Mouse (Mus musculus) myocyte (in vitro differentiated cells): ENCODE data around the gene Dnajc13. TPM values are rescaled to one million over a fixed set of nuclear protein-coding genes. Genes with fewer than 3 reads are reported as not detected.

Experiments
- H3K27me3 ChIP-seq: one replicate; pipeline ENCODE4 v1.6.1; 2011; ENCODE audit not compliant: control insufficient read depth, insufficient read depth, insufficient read length
- H3K36me3 ChIP-seq: one replicate; pipeline ENCODE4 v1.6.1; 2011; ENCODE audit not compliant: control insufficient read depth, insufficient read depth
- H3K4me2 ChIP-seq: one replicate; pipeline ENCODE4 v1.6.1; 2011; ENCODE audit warnings: low read depth, control low read depth
- H3K4me3 ChIP-seq: one replicate; pipeline ENCODE4 v1.5.1; 2011; ENCODE audit warnings: mild to moderate bottlenecking, control low read depth, moderate library complexity
- H3K79me2 ChIP-seq: one replicate; pipeline ENCODE4 v1.6.1; 2011; ENCODE audit not compliant: control insufficient read depth, insufficient read depth
- H3ac ChIP-seq: one replicate; pipeline ENCODE4 v1.6.1; 2011; ENCODE audit not compliant: control insufficient read depth, insufficient read length
- CEBPB ChIP-seq: IDR thresholded peaks from 2 replicates; pipeline ENCODE4 v1.6.1; 2011; ENCODE audit warnings: mild to moderate bottlenecking, moderate library complexity; ENCODE audit not compliant: poor library complexity, insufficient read depth, severe bottlenecking
- E2F4 ChIP-seq: IDR thresholded peaks from one replicate; pipeline ENCODE4 v1.6.1; 2011; ENCODE audit warnings: mild to moderate bottlenecking, control low read depth, moderate library complexity; ENCODE audit not compliant: insufficient read depth
- MAX ChIP-seq: IDR thresholded peaks from one replicate; pipeline ENCODE4 v1.6.1; 2011; ENCODE audit warnings: low read depth, mild to moderate bottlenecking, control low read depth
- MYOD1 ChIP-seq, 3 experiments: IDR thresholded peaks; one replicate each; pipeline ENCODE4 v1.6.1; 2011; ENCODE audit warnings: control low read depth in 2 of 3, low read depth in 2 of 3, mild to moderate bottlenecking in 2 of 3, moderate library complexity in 1 of 3; ENCODE audit not compliant: insufficient read length in 2 of 3, control insufficient read depth in 1 of 3
- MYOG ChIP-seq, 3 experiments: IDR thresholded peaks; one replicate each; pipeline ENCODE4 v1.6.1; 2011; ENCODE audit warnings: control low read depth in 2 of 3, low read depth in 2 of 3, mild to moderate bottlenecking in 2 of 3; ENCODE audit not compliant: insufficient read length in 2 of 3, control insufficient read depth in 1 of 3, insufficient read depth in 1 of 3
- POLR2A ChIP-seq: IDR thresholded peaks from one replicate; pipeline ENCODE4 v1.6.1; 2011; ENCODE audit warnings: low read depth, mild to moderate bottlenecking, control low read depth, moderate library complexity; ENCODE audit not compliant: insufficient read length
- POLR2AphosphoS2 ChIP-seq: IDR thresholded peaks from one replicate; pipeline ENCODE4 v1.6.1; 2011; ENCODE audit warnings: low read depth, control low read depth; ENCODE audit not compliant: insufficient read length
- REST ChIP-seq: IDR thresholded peaks from one replicate; pipeline ENCODE4 v1.6.1; 2011; ENCODE audit warnings: mild to moderate bottlenecking, control low read depth, moderate library complexity; ENCODE audit not compliant: insufficient read depth, insufficient read length
- SRF ChIP-seq: IDR thresholded peaks from one replicate; pipeline ENCODE4 v1.6.1; 2011; ENCODE audit warnings: low read depth; ENCODE audit not compliant: control insufficient read depth, insufficient read length
- TCF12 ChIP-seq: IDR thresholded peaks from one replicate; pipeline ENCODE4 v1.6.1; 2011; ENCODE audit warnings: mild to moderate bottlenecking, control low read depth; ENCODE audit not compliant: poor library complexity, insufficient read depth, severe bottlenecking
- TCF3 ChIP-seq: IDR thresholded peaks from one replicate; pipeline ENCODE4 v1.6.1; 2011; ENCODE audit warnings: low read depth, control low read depth; ENCODE audit not compliant: insufficient read length
- USF1 ChIP-seq: IDR thresholded peaks from one replicate; pipeline ENCODE4 v1.6.1; 2011; ENCODE audit warnings: low read depth, mild to moderate bottlenecking, control low read depth, moderate library complexity
- polyA plus RNA-seq: library from polyadenylated mRNA; unstranded; fragments of >200 nt; fragmentation: generic; extraction: Trizol; gene quantifications from one replicate; pipeline ENCODE4 v1.2.1, GENCODE M21; 2012; ENCODE audit warnings: missing spikeins

Gene Dnajc13
- polyA plus RNA-seq, 1 experiment: 14.1 TPM

DNA sequence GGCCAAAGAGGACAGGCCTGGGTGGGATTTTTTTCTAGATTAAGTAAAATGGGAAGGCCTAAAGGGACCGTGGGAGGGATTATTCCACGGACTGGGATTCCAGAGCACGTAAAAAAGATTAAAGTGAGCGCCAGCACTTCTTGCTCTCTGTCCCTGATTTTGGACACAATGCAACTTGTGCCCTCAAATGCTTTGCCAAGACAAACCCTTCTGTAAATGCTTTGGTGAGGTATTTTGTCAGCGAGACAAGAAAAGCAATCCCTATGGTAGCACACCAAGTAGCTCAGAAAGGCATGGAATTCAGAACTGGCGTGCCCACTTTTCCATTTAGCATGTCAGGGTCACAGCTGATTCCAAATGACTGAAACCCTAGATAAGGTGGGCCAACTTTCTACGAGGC lies 113.8 kb downstream of the Dnajc13 start:
- Histone ChIP-seq H3K4me2 (no peak overlapping the region), H3K27me3 (no peaks in the 10 kb centered on the region)

DNA sequence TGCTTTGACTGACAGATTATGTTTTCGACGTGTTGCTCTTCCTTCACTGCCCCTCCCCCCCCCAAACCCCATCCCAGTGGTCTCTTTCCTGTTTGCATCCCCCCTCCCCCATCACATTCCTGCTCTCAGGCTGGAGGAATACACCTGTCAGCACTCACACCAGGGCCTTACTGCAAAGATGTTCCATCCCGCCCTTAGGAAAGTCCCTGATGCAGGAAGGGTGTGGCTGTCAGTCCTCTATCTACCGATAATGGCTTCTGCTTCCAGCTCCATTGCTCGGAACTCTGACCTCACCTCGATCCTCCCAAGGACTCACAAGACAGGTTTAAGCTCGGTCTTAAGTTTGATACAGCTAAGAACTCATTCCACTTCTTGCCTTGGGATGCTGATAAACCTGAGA lies 116.0 kb downstream of the Dnajc13 start:
- no peaks in the 10 kb centered on the region for H3K79me2 ChIP-seq
- peaks cover 6% of the 10 kb centered on the region for H3K36me3 ChIP-seq
- H3K4me2 ChIP-seq: no peak overlapping the region
- no peaks in the 10 kb centered on the region for H3K27me3 ChIP-seq
- no peak overlapping the region for H3ac ChIP-seq
- no peak overlapping the region for H3K4me3 ChIP-seq
- no peak for TF ChIP-seq TCF12
- no peak for TF ChIP-seq CEBPB

More for the DNA sequence above, 113.8 kb downstream of the Dnajc13 start:
- Histone ChIP-seq H3ac (no peak overlapping the region), H3K36me3 (peaks cover 8% of the 10 kb centered on the region), H3K79me2 (no peaks in the 10 kb centered on the region), H3K4me3 (no peak overlapping the region)
- TF ChIP-seq POLR2AphosphoS2 (no peak), MYOD1 (IDR thresholded peaks at IDR 0.05; ENCODE audit: control insufficient read depth in 1 of 3, insufficient read length in 2 of 3, low read depth in 2 of 3) (no peak), MYOG (IDR thresholded peaks at IDR 0.05; ENCODE audit: control insufficient read depth in 1 of 3, insufficient read depth in 1 of 3, insufficient read length in 2 of 3, low read depth in 2 of 3) (no peak), POLR2A (no peak), REST (no peak), TCF3 (no peak), SRF (no peak), USF1 (no peak), CEBPB (no peak), MAX (no peak), TCF12 (no peak), E2F4 (no peak)

DNA sequence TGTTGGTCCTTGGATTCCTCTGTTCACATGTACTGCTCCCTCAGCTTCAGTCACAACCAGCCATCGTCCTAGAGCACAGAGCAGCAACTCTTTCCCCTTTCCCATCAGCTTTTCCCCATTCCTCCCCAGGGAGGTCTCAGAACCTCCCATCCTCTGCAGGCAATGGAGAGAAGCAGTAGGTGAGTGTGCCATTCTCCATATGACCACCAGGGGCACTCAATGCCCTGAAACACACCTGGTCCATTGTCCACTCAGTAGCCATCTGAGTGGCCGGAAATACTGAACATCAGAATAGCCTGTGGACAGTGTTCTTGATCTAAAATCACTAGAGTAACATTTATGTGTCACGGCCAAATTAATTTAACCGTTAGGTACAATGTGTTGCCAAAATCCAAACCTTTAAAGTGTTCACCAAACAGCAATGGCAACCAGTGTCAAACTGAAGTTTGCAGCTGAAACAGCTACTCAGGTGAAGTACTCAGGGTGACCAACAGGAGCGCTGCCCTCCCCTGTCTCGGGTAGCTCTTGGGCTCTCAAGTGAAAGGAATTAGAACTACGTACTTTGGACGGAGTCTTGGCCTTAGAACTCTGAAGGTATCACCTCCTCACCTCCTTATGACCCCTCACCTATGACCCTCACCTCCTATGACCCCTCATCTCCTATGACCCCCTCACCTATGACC lies 118.3 kb downstream of the Dnajc13 start:
- Histone ChIP-seq H3K79me2 (no peaks in the 10 kb centered on the region), H3K27me3 (no peaks in the 10 kb centered on the region), H3ac (no peak overlapping the region), H3K4me3 (no peak overlapping the region), H3K4me2 (no peak overlapping the region), H3K36me3 (no peaks in the 10 kb centered on the region)
- TF ChIP-seq REST (no peak), POLR2A (no peak), MYOD1 (IDR thresholded peaks at IDR 0.05; ENCODE audit: control insufficient read depth in 1 of 3, insufficient read length in 2 of 3, low read depth in 2 of 3) (no peak), USF1 (no peak), MAX (no peak), MYOG (IDR thresholded peaks at IDR 0.05; ENCODE audit: control insufficient read depth in 1 of 3, insufficient read depth in 1 of 3, insufficient read length in 2 of 3, low read depth in 2 of 3) (no peak), SRF (no peak), CEBPB (no peak), POLR2AphosphoS2 (no peak), E2F4 (no peak), TCF12 (no peak), TCF3 (no peak)

DNA sequence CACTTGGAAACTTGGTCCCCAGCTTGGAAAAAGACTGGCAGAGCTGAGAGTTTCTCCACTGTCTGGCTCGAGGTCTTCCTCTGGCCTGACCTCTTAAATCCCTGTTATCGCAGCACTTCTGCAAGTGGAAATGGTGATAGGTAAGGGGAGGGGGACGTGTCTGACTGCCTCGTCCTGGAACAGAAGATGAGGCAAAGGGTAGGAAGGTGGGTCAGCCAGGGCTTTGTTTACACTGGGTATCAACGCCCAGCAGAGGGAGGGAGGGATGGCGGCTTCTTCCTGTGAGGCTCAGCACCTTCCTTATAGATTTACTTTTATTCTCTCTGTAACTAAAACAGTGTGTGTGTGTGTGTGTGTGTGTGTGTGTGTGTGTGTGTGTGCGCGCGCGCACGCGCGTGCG lies 119.9 kb downstream of the Dnajc13 start:
- H3K36me3 ChIP-seq: no peaks in the 10 kb centered on the region
- H3K79me2 ChIP-seq: no peaks in the 10 kb centered on the region

DNA sequence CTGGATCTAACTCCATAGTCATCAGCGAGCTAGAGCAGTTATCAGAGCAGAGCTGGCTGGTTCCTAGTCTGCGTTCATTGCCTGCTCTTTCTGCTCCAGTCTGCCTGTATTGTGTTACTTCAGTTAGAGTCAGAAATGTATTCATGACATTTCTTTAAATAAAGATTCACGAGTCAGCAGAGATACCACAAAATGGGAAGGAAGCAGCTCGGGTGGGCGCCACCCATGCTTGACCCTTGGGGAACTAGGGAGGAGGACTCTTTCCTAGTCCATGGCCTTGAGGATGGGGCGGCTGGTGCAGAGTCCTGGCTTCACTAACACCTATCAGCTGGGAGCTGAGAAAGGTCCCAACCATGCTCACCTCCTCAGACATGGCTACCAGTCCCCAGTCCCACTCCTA lies 122.4 kb downstream of the Dnajc13 start:
- H3ac ChIP-seq: no peak overlapping the region
- TF ChIP-seq SRF (no peak), E2F4 (no peak), MYOD1 (IDR thresholded peaks at IDR 0.05; ENCODE audit: control insufficient read depth in 1 of 3, insufficient read length in 2 of 3, low read depth in 2 of 3) (no peak), MYOG (IDR thresholded peaks at IDR 0.05; ENCODE audit: control insufficient read depth in 1 of 3, insufficient read depth in 1 of 3, insufficient read length in 2 of 3, low read depth in 2 of 3) (no peak), REST (no peak), POLR2A (no peak), USF1 (no peak), TCF3 (no peak), TCF12 (no peak), MAX (no peak), POLR2AphosphoS2 (no peak), CEBPB (no peak)
- no peak overlapping the region for H3K4me3 ChIP-seq

More for the DNA sequence above, 119.9 kb downstream of the Dnajc13 start:
- Histone ChIP-seq H3K4me3 (no peak overlapping the region), H3ac (no peak overlapping the region), H3K27me3 (no peaks in the 10 kb centered on the region), H3K4me2 (no peak overlapping the region)
- TF ChIP-seq MYOD1 (IDR thresholded peaks at IDR 0.05; ENCODE audit: control insufficient read depth in 1 of 3, insufficient read length in 2 of 3, low read depth in 2 of 3) (no peak), TCF3 (no peak), POLR2A (no peak), POLR2AphosphoS2 (no peak), TCF12 (no peak), MAX (no peak), MYOG (IDR thresholded peaks at IDR 0.05; ENCODE audit: control insufficient read depth in 1 of 3, insufficient read depth in 1 of 3, insufficient read length in 2 of 3, low read depth in 2 of 3) (no peak), SRF (no peak), CEBPB (no peak), REST (no peak), USF1 (no peak)

More for the DNA sequence above, 122.4 kb downstream of the Dnajc13 start:
- H3K4me2 ChIP-seq: no peak overlapping the region
- no peaks in the 10 kb centered on the region for H3K36me3 ChIP-seq
- no peaks in the 10 kb centered on the region for H3K79me2 ChIP-seq
- H3K27me3 ChIP-seq: no peaks in the 10 kb centered on the region
